Mouse (Mus musculus): ENCODE data around the gene Kmt2a.

Gene Kmt2a

DNA sequence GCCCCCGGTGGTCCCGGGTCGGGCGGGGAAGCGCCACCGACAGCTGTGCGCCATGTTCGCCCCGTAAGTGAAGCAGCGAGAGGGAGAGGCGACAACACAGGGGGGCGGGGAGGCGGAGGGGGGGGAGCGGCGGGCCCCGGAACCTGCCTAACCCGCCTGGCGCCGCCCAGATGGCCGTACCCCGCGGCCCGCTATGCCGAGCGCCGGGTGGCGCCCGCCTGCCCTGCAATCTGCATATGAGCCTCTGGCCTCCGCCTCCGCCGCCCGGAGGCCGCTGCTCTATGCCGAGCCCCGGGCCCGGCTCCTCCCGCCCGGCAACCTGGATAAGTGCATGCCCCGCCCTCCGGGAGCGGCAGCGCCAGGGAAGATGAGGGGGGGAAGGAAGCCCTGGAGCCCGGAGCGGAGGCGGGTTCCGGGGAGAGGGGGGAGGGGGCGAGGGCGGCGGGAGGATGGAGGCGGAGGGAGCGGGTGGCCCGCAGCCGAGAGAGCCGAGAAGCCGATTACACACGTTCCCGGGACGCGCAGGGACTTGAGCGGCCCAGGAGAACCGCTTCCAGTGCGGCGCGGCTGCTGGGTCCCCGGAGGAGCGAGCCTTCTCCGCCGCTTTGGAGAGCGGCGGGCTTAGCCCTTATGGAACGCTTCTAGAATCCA is at the start of gene Kmt2a:
Gene Kmt2a (minus strand): TSS at position 76 of the 651 bp plus-strand sequence.
- peak; percentile 61 for DNase-seq (ENCODE audit: extremely low read depth, low read depth, low spot score)

DNA sequence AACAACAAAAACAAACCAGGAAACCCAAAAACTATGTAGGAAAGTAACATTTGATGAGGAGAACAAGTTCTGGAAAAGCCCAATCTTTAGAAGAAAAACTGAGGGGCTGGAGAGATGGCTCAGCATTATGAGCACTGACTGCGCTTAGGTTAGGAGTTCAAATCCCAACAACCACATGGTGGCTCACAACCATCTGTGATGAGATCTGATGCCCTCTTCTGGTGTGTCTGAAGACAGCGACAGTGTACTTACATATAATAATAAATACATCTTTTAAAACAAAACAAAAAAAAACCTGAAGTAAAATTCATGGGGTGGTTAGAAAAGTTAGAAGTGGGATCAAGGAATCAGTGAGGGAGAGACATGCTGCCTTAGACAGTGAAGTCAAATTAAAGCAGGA is 40.4 kb upstream of the Kmt2a start:
- no peak for DNase-seq (ENCODE audit: extremely low read depth, low read depth, low spot score)

DNA sequence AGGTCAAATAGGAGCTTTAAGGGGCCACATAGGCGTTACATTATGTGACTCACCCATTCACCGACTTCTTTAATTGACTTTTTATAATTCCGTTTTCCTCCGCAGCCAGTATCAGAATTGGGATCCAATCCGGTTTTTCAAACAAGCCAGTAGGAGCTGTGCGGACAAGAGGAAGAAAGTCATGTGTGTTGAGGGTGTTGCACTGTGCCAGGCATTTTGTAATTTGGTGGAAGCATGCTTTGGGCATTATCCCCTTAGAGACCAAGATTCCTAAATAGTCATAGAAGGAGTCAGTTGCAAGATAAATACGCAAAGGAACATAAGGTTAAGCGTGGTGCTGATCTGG is 40.0 kb upstream of the Kmt2a start:
- peak; percentile 58 for DNase-seq (ENCODE audit: extremely low read depth, low read depth, low spot score)

DNA sequence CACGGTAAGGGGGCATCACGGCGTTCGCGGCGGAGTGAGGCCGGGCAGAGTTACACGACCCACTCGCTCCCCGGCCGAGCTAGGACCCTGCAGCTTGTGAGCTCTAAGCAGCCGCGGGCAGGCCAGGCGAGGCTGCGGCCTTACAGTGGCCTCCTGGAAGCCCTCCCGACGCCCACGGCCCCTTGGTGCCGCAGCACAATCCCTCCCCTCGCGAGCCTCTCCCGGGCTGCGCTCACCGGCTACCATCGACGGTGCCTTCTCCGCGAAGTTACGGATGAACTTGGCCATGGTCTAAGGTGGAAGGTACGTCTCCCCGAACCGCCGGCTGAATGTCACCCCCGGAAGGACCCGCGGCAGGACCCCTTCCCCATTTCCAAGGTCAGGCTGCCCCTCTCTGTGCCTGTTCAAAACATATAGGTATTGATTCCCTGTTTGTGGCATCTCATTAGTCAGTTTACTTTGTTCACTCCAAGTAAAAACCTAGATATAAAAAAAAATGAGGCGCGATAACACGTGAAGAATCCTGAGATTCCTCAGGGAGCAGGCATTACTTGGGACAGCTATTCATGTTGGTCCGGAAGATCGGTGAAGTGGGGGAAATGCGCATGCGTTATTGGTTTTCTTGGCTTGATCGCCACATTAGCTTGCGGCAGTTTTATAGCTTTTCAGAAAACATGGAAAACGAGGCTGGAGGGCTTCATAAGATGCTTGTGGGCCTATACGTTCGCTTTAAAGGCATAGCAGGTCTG is 39.5 kb upstream of the Kmt2a start, which contains the start of gene Atp5l:
Gene Atp5l (minus strand): TSS at position 369 of the 749 bp plus-strand sequence.
- peak; percentile 80 for DNase-seq (ENCODE audit: extremely low read depth, low read depth, low spot score)

DNA sequence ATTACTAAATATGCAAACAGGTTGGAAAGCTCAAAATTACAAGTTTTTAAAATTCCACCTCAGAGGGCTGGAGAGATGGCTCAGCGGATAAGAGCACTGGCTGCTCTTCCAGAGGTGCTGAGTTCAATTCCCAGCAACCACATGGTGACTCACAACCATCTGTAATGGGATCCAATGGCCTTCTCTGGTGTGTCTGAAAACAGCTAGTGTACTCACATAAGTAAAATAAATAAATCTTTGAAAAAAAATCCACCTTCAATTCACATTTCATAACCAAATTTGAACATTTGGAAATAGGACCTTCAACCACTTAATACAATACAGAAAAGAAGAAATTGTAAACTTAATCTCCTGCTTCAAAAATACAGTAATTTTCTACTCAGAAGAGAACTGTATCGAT is 38.5 kb upstream of the Kmt2a start:
- no peak for DNase-seq (ENCODE audit: extremely low read depth, low read depth, low spot score)

DNA sequence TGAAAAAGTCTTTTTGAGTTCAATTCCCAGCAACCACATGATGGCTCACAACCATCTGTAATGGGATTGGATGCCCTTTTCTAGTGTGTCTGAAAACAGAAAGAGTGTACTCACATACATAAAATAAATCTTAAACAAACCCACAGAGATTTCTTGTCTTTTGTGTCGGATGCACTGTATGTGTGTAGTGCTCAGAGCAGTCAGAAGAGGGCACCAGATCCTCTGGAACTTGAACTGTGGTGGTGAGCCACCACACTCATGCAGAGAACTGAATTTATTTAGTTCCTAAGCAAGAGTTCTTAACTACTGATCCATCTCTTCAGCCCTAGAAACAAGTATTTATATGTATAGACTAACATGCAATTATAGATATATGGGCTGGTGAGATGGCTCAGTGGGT is 35.1 kb upstream of the Kmt2a start:
- no peak for DNase-seq (ENCODE audit: extremely low read depth, low read depth, low spot score)

DNA sequence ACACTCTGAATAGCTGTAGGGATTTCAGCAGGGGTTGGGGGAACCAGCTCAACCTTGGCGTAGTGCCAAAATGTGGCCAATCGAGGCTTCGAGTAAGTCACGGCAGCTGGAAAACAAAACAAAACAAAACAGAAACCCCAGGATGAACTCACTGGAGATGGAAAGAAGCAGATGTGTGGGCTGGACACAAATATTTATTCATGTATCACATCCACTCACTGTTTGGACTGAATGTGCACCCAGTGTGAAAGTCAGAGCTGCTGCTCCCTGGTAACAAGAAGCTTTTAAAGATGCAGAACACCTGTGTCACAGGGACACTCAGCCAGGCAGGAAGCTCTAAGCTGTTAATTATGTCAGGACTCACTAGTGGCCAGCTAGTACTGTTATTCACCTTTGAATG is 33.6 kb upstream of the Kmt2a start:
- DNase-seq (ENCODE audit: extremely low read depth, low read depth, low spot score): no peak

DNA sequence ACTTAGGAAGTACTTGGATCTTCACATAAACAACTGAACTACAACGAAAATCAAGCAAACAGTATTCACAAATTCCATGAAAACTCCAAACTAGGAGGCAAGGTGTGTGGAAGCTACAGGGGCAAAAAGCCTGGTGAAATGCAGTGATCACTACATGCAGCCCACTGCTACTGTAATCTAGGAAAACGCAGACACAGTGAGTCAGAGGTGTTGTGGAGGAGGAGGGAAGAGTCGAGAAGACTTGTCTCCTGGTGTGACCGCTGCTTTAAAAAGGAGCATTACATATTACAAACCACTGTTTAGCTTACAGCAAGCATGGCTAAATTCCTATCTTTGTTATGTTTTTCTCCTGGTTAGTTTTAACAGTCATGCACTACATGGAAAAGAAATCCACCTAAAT is 30.3 kb upstream of the Kmt2a start:
- no peak for DNase-seq (ENCODE audit: extremely low read depth, low read depth, low spot score)

DNA sequence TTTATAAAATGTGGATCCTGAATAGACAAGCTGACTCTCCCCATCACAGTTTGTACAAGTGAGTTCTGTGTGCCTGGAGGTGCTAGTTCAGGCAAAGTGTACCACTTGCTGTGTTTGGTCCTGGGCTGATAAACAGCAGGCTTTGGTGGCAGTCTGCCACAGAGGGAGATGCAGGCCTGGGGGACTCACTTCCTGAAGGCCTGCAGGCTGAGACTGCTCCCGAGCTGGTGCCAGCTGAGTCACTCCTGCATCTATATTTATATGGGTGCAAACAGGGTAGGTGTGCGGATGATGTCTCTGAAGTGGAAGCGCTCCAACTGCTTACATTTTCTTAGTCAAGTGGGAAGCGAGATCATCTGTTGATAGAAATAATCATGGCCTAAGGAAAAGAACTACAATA is 24.5 kb upstream of the Kmt2a start:
- DNase-seq (ENCODE audit: extremely low read depth, low read depth, low spot score): no peak

DNA sequence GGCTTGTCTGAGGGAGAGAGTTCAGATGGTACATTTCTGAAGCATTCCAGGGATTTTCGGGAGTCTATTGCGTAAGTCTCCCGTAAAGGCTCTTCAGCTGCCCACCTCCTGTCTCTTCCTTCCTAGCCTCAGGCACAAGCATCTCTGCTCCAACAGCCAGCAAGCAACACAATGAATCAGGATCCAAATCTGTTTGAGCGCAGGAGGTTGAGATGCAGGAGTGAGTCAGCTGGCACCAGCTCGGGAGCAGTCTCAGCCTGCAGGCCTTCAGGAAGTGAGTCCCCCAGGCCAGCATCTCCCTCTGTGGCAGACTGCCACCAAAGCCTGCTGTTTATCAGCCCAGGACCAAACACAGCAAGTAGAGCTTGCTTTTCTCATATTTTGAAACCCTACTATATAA is 23.9 kb upstream of the Kmt2a start:
- DNase-seq (ENCODE audit: extremely low read depth, low read depth, low spot score): no peak

DNA sequence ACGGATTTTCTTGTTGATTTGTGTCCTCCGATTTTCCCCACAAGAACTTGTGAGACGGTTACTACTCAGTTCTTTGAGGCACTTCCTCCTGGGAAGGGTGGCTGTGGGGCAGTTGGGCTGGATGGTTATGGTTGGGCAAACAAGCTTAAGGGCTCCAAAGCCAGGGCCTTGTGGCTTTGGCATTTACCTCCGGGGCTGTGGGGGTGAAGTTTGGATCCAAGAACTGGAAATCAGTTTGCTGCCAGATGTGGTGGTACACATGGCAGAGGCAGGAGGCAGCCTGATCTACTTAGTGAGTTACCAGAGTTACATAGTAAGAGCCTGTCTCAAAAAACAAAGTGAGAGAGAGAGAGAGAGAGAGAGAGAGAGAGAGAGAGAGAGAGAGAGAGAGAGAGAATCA is 22.8 kb upstream of the Kmt2a start:
- DNase-seq (ENCODE audit: extremely low read depth, low read depth, low spot score): no peak

DNA sequence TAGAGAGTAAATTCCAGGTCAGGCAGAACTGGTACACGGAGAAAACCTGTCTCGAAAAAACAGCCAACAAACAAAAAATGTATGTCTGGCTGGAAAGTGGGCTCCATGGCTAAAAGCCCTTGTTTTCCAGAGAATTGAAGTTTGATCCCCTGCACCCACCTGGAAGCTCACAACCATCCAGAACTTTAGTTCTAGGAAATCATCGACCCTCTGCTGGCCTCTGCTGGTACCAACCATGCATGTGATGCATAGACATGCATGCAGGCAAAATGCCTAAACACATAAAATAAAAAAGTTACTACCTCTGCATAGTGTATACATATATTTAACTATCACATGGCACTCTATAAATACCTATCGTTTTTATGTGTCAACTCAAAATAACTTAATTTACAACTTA is 19.3 kb upstream of the Kmt2a start:
- no peak for DNase-seq (ENCODE audit: extremely low read depth, low read depth, low spot score)

DNA sequence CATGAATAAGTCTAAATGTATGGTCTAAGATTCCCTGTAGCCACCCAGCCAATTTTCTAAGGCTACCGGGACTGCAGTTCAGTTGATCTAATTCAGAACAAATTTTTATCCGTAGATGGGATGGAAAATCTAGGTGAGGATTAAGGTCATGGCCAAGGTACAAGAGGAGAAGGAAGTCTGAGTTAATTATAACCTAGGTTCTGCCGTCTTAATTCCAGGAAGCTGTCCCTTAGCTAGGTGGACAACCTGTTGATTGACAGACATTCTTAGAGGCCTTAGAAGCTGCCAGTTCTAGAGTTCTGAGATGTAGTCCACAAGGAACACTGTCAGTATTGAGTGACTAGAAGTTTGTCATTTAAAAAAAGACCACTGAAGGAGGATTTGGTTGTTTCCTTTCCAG is 18.6 kb upstream of the Kmt2a start:
- no peak for DNase-seq (ENCODE audit: extremely low read depth, low read depth, low spot score)

DNA sequence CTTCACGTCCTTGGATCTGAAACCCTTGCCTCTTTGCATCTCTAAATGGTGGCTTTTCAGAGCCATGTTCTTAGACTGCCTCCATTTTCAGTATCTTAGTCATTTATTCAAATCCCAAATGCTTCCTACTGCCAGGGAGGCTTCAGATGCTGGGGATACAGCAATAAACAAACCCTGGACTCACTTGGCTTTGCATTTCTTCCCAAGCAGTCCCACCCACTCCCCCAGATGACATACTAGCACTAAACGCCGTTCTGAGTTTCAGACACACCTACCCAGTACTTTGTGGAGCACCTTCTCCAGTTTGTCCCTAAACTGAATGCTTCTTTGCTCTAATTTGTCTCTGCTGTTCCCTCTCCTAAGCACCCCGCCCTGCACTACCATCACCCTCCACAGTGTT is 15.9 kb upstream of the Kmt2a start:
- DNase-seq (ENCODE audit: extremely low read depth, low read depth, low spot score): no peak

DNA sequence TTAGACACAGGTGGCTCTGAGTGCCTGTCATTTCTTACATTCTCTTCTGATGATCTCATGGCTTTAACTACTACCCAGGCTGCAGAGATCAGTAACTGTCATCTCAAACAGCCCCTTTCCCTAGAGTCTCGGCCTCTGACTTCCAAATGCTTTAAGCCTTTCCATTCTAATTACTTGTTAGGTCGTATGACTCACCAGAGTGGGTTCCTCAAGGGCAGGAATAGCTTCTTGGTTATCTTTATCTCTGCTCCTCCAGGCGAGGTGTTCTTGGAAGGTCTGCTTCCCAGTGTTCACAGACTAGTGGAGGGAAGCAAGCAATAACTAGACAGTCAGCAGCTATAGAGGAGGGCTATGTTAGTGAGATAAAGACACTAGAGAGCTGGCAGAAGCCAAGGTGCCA is 11.6 kb upstream of the Kmt2a start:
- no peak for DNase-seq (ENCODE audit: extremely low read depth, low read depth, low spot score)

DNA sequence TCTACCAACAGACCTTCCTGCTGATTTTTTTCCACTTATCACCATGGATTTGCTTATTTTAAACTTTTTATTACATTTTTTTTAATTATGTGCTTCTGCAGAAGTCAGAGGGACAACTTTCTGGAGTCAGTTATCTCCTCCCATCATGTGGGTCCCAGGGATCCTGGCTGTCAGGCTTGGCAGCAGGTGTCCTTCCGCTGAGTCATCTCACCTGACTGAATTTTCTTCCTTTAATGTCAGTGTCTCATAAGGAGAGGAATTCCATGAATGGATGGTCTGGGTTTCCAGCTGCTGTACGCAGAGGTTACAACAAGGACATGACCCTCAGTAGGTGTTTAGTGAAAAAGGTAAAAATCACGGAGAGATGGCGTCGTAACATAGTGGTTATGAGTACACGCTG is 10.1 kb upstream of the Kmt2a start:
- no peak for DNase-seq (ENCODE audit: extremely low read depth, low read depth, low spot score)

DNA sequence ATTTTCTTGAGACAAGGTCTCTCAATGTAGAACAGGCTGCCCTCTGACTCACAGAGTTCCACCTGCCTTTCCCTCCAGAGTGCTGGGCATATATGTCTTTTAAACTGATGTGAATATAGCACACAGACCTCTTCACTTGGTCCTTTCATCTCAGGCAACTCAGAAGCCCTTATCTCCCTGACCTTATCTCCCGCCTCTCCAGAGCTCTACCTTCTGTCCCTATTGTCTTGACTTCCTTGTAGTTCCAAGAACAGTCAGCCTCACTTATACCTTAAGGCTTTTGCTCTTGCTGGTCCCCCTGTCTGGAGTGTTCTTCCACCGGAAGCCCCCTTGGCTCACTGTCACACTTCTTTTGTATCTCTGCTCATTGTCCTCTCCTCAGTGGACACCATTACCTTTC is 9.0 kb upstream of the Kmt2a start:
- no peak for DNase-seq (ENCODE audit: extremely low read depth, low read depth, low spot score)

DNA sequence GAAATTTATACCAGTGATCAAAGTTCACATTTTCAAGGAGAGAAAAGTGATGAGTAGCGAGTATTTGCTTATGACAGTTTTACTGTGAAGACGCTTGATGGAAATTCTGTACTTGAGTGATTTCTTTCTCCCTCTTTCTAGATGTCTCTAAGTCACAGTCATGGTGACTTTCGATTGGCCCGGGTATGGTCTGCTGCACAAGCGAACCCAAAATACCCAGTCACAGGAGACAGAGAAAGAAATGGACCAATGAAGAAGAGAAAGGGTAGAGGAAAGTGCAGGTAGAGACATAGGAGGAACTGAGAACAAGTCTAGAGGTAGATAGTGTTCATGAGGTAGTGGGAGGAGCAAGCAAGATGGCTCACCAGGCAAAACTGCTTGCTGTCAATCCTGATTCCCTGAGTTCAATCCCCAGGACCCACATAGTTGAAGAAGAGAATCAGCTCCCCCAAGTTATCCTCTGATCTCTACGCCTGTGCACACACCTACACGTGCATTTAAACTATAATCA is 7.1 kb upstream of the Kmt2a start:
- no peak for DNase-seq (ENCODE audit: extremely low read depth, low read depth, low spot score)

DNA sequence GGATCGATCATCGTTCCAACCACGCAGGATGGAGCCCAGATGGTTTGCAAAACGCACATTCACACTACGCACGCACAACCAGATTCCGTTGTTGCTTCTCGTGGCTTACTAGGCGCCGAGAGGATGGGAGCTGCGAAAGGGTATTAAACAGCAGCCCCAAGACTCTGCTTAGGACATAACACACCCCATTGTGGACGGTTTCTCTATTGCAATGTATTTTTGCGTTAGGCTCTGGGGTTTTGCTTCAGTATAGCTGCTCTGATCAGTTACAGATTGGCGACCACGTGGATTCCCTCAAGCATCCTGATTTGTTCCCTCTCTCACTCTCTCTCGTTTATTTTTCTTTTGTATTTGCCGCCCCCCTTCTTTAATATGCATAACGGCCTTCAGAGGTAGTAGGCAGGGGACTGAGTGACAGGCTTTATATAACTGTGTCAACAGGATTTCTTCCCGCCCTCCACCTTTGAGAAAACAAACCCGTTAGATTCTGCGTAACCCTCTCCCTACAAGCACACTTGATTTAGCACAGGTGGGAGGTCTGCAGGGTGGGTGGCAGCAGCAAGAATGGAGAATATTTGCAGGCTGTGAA is 2.0 kb upstream of the Kmt2a start:
- no peak for DNase-seq (ENCODE audit: extremely low read depth, low read depth, low spot score)

DNA sequence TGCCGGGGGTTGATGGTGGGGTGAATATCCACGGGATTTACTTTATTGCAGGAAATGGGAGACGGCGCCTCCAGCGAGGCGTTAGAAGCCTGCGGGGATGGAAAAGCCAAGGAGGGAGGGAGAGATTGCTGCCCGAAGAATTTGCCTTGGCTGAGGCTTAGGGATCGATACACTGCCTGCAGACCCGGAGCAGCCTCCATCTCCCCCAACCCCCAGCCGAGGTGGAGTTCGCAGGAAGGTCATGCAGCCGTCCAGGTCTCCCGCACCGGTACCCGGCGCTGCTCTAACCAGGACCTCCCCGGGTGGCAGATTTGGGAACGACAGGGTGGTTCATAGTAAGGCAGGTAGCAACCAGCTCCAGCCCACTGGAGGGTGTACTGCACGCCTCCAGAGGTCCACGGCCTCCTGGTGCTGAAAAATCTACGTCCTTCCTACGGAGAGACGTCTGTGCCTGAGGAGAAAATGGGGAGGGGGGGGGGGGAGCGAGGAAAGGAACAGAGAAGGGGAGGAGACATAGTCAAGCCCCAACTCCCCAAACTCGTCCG is 1.4 kb upstream of the Kmt2a start:
- no peak for DNase-seq (ENCODE audit: extremely low read depth, low read depth, low spot score)

DNA sequence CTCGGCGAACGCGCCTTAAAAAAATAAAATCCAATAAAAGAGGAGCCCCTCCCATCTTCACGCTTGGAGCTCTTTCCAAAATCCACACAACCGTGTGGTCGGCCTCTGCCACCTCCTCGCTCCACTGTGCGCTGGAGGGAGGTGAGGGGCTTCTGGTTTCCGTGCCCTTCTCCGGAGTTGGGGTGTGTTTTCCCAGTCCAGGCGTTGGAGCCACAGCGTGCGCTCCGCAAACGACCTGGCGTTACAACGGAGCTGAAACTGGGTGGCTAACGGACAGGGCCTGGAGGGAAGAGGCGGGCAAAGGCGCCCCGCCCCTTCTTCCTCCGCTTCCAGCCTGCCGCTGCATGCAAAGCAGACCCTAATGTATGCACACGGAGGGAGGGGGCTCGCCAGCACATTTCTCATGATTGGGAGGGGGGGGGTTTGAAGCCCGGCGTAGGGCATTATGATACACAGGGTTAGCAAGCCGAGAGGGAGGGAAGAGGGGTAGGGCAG is 892 bp upstream of the Kmt2a start:
- no peak for DNase-seq (ENCODE audit: extremely low read depth, low read depth, low spot score)
